Mouse (Mus musculus): ENCODE data around the gene E130218I03Rik. TPM values are rescaled to one million over a fixed set of nuclear protein-coding genes. Genes with fewer than 3 reads are reported as not detected.

The E130218I03Rik gene
- polyA plus RNA-seq (2017; shearing (Covaris generic)), result 1.6 TPM

DNA sequence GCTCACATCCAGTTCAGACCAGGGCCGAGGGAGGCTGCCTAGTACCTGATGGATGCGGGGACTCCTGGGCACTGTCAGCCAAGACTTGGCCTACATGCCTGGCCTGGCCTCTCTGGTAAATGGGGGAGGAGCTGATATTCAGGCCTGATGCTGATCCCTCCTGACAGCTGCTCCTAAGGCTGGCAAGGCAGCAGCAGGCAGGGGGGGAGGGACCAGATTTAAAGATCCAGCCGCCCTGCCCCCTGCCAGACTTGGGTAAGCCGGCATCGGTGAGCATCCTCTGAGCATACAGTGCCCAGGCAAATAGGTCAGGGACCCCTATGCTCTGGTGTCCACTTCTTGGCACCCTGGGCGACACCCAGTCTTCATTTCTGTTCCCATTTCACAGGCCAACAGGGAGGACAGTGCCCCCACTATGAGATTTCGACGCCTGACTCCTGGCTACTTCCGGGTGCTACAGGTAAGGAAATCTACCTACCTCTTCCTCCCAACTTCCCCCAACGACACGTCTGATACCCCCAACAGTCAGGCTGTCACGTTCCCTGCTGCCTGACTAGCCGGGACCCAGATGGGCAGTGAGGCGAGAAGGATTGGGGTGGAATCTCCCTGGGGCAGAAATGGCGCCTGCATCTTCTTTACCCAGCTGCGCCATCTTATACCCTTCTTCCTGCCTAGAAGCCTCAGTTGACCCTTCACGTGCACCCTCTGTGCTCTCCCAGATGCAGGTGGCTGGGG is at the start of gene E130218I03Rik:
Gene E130218I03Rik (plus strand): TSS at position 147 of the 735 bp plus-strand sequence.

DNA sequence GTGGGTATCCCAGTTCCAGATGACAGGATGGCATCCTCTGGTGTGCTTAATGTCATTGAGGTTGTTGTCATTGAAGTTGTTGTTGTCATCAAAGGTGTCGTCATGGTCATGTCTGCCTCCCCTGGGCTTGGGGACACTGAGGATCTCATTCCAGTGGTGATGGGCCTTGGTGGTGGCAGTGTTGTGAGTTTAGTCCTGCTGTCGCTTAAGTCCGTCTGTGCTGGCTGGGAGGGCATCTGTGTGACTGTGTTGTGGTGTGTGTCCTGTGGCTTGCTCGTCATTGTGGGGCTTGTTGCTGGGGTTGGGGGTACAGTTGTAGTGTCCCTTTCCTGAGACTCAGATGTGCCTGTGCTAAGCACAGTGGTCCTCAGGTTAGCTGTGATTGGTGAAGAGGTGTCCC is 40.6 kb upstream of the E130218I03Rik start, which contains the start of gene Gm7534:
Gene Gm7534 (minus strand): TSS at position 101 of the 400 bp plus-strand sequence.

DNA sequence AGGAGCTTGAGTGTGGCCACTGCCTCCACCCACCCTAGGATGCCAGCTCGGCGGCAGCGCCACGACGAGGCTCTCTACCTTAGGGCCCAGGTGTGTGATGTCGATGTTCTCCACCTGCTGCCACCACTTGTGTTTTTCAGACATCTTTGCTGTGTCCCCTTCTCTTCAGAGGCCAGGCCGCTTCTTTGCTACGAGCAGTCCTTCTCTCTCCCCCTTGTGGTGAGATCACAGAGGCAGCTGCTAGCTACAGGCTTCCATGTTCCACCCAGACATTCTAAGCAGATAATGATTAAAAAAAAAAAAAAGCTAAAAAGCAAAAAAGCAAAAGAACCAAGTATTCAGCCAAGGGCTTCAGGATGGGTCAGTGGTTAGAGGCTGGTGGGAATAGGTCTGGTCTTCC is 16.3 kb upstream of the E130218I03Rik start, which contains the start of gene Catsper4:
Gene Catsper4 (minus strand): TSS at position 190 of the 400 bp plus-strand sequence.

DNA sequence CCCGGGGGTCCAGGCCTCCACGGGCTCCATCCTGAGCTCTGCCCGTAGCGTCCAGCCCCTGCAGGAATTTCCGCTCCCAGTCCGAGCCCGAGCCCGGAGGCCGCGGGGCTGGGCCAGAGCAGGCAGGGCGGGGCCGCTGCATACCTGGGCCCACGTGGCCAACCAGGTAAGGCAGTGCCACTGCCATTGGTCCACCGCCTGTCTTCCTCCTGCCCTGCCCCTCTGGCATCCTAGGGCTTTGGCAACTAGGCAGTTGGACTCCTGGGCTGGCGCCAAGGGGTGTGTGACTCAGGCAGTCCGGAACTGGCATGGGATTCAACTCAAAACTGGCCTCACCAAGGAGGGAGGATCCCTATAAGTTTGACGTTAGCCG is 5.2 kb upstream of the E130218I03Rik start, which contains the start of gene Cnksr1:
Gene Cnksr1 (minus strand): TSS at position 121 of the 373 bp plus-strand sequence.

DNA sequence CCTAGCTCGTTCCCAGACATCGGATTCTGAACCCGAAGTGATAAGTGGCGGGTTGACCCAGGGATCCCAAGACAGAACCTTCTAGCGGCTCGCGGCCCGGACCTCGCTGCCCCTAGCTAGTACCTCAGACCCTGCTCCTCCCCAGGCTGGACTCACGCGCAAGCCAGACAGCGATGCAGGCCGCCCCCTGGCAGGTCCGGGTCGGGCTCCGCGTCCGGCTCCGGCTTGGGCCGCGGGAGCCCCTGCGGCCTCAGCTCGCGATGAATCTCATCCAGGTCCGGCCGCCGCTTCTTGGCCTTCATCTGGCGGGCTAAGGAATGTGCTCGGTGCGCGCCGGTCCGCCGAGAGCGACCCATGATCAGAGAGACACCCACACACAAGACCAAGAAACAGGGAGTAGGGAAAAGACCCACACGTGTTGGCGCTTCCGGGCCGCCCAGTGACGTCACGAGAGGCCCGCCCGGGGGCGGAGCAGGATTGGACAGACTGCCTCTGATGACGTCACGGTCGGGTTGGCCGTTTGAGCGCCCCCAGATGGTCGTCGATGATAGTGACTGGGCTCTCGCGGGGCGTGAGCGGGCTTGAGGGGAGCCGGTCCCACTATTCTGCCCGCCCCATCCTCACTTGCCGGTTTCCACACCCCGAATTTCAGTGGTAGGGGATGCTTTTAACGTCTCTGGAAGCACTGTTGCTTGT is 1.8 kb downstream of the E130218I03Rik start, which contains the start of gene Zfp593:
Gene Zfp593 (minus strand): TSS at position 445 of the 696 bp plus-strand sequence.

DNA sequence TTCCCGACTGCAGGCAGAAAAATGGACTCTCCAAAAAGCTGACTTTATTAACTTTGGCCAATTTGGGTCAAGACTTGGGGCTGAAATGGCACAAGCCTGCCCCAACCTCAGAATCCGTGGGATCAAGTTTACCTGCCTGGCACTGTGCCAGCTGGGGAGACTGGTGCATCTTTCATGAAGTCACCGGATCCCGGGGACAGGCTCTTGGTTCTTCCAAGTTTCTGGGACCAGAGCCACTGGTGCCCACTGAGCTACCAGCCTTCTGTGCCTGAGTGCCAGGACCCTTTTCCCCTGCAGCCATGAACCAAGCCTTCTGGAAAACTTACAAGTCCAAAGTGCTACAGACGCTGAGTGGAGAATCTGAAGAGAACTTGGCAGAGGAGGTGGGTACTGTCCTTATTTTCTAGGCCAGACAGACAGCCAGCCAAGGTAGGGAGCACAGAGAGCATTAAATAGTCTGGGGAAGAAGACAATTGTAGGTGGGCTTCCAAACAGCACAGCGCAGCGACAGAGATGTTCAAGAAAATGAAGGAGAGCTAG is 3.3 kb downstream of the E130218I03Rik start, which contains the start of gene Gm30191:
Gene Gm30191 (plus strand): TSS at position 217 of the 540 bp plus-strand sequence.

DNA sequence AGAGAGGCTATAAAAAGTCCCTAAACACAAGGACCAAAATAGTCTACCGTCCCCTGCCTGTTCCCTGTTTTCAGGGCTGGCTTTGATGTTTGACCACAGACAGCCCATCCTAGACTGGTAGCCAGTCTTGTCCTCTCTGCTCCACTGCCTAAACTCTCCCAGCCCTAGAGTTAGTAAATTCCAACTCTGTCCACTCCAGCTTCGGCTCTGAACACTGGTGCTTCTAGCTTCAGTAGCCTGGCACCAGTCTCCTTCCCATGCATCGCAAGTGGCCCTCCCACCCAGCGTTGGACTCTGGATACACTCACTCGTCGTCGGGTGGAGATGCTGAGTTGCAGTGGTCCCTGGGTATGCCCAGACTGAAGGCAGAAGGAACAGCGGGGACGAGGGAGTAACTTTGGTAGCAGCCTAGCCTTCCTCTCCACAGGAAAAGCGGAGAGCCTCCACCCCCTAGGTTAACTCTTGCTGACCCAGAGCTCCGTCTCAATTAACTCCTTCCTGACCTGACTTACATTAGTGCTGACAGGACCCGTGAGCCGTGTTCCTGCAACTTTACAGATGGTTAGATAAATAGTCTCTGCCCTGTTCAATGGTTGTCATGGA is 10.4 kb downstream of the E130218I03Rik start, which contains the start of gene Grrp1:
Gene Grrp1 (minus strand): TSS at position 385 of the 603 bp plus-strand sequence.

DNA sequence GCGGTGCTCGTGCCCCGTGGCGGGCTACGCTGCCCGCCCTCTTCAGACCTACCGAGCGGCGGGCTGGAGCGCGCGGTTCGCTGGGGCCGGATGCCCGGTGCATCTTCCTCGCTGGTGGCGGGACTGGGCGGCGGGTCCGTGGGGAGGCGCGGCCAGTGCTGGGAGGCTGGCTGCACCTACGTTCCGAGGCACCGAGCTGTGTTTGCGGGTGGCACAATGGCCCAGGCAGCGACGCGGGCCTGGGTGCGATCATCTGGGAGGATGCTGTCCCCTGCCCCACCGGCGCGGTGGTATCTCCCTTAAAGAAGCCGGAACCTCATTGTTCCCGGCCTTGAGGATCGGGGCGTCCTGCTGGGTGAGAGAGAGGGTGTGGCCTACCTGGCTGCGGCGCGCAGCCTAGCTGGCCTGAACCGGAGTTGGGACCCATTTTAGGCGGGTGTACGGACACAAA is 44.1 kb downstream of the E130218I03Rik start, which contains the start of gene Pdik1l:
Gene Pdik1l (minus strand): TSS at position 321 of the 451 bp plus-strand sequence.

Other genes with a start within 250 kb of the E130218I03Rik start
- gene Dhdds, start 242.7 kb upstream of the E130218I03Rik start, polyA plus RNA-seq (2017; shearing (Covaris generic)), result 19.7 TPM
- gene Lin28a, start 224.8 kb upstream of the E130218I03Rik start, polyA plus RNA-seq (2017; shearing (Covaris generic)), result not detected
- gene Zfp683, start 189.8 kb upstream of the E130218I03Rik start, polyA plus RNA-seq (2017; shearing (Covaris generic)), result not detected
- 9.1 TPM for gene Crybg2, start 182.8 kb upstream of the E130218I03Rik start, polyA plus RNA-seq (2017; shearing (Covaris generic))
- gene Cd52, start 148.6 kb upstream of the E130218I03Rik start, polyA plus RNA-seq (2017; shearing (Covaris generic)), result 1,142 TPM
- gene Ubxn11, start 141.1 kb upstream of the E130218I03Rik start, polyA plus RNA-seq (2017; shearing (Covaris generic)), result 99.9 TPM
- 821 TPM for gene Sh3bgrl3, start 114.9 kb upstream of the E130218I03Rik start, polyA plus RNA-seq (2017; shearing (Covaris generic))
- 31.3 TPM for gene Cep85, start 56.5 kb upstream of the E130218I03Rik start, polyA plus RNA-seq (2017; shearing (Covaris generic))
- not detected for gene Gm7534, start 40.7 kb upstream of the E130218I03Rik start, polyA plus RNA-seq (2017; shearing (Covaris generic))
- not detected for gene Catsper4, start 16.3 kb upstream of the E130218I03Rik start, polyA plus RNA-seq (2017; shearing (Covaris generic))
- not detected for gene Cnksr1, start 5.3 kb upstream of the E130218I03Rik start, polyA plus RNA-seq (2017; shearing (Covaris generic))
- 24.3 TPM for gene Zfp593, start 1.9 kb downstream of the E130218I03Rik start, polyA plus RNA-seq (2017; shearing (Covaris generic))
- not detected for gene Gm30191, start 3.3 kb downstream of the E130218I03Rik start, polyA plus RNA-seq (2017; shearing (Covaris generic))
- not detected for gene Grrp1, start 10.4 kb downstream of the E130218I03Rik start, polyA plus RNA-seq (2017; shearing (Covaris generic))
- 11.5 TPM for gene Pdik1l, start 44.2 kb downstream of the E130218I03Rik start, polyA plus RNA-seq (2017; shearing (Covaris generic))
- gene Trim63, start 71.5 kb downstream of the E130218I03Rik start, polyA plus RNA-seq (2017; shearing (Covaris generic)), result not detected
- not detected for gene Slc30a2, start 99.5 kb downstream of the E130218I03Rik start, polyA plus RNA-seq (2017; shearing (Covaris generic))
- not detected for gene Extl1, start 140.2 kb downstream of the E130218I03Rik start, polyA plus RNA-seq (2017; shearing (Covaris generic))
- 1.9 TPM for gene Pafah2, start 152.7 kb downstream of the E130218I03Rik start, polyA plus RNA-seq (2017; shearing (Covaris generic))
- gene Stmn1, start 224.7 kb downstream of the E130218I03Rik start, polyA plus RNA-seq (2017; shearing (Covaris generic)), result 91.3 TPM

Data from naive thymus-derived CD4-positive, alpha-beta T cell, adult 5 months (primary cell).